Mouse (Mus musculus) liver, postnatal 0 days (tissue): Measurements from ENCODE around the gene Frmpd2.

Experiments used
- CTCF ChIP-seq: sonication (generic); IDR thresholded peaks from 2 replicates; pipeline ENCODE4 v1.5.1; 2016; ENCODE audit warnings: antibody characterized with exemption, low read depth
- EP300 ChIP-seq: IDR thresholded peaks from 2 replicates; pipeline ENCODE4 v1.6.1; 2016; ENCODE audit warnings: antibody characterized with exemption, low read depth, mild to moderate bottlenecking

GRCm38 (mm10) chr14:33521538-33521937 is 50.0 kb downstream of the Frmpd2 start:
- no peak for TF ChIP-seq CTCF
- TF ChIP-seq EP300 = no peak
